Mouse (Mus musculus): ENCODE results near the gene Aff2.

DNA sequence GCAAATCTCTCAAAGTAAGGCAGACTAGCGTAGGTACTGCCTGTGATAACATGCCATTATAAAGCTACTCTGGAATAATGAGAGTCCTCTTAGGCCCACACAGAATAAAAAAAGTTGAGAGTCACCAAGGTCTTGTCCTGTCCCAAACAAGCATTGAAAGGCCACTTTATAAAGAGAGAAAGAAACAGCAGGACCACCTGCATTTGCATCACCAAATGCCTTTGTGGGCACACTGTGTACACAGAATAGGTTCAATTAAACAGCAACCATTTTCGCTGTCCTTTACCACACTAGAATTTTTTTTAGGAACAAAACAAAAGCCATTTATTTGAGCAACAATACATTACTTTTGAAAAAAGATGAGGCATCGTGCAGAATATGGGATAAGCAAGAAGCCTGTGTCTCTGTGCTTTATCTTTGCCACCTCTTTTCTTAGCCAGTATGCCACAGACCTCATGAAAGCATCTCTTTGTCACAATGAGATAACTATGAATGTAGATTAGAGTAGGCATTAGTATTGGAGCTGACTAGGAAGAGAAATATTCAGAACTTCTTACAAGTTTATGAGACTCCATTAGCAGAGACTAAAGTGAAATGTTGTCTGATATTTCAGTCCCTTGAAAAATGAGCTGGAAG lies 385.0 kb downstream of the Aff2 start:
- no peak for TF ChIP-seq POLR2A (IDR thresholded peaks at IDR 0.05; ENCODE audit: control insufficient read depth, low read depth, low read length)
- TF ChIP-seq CTCF (IDR thresholded peaks at IDR 0.05; ENCODE audit: control insufficient read depth, insufficient read depth, insufficient replicate concordance, low read depth, low read length): no peak

Data from testis, adult 2 months (tissue).